Mouse (Mus musculus): ENCODE measurements around the gene Bdkrb1. TPM values are rescaled to one million over a fixed set of nuclear protein-coding genes. Genes with fewer than 3 reads are reported as not detected.

Bdkrb1 gene
- polyA plus RNA-seq, 1 experiment from 2014 or later, result not detected

- no peak overlapping the region for H3K4me2 ChIP-seq (ENCODE audit: low read length)
- 96% methylated on average over 23 of the region's 23 CpGs for WGBS
These were observed 10.5 kb upstream of the Bdkrb1 start for GRCm38 (mm10) chr12:105592361-105592761.

GRCm38 (mm10) chr12:105593471-105593870 is 9.4 kb upstream of the Bdkrb1 start:
- H3K9me3 ChIP-seq (ENCODE audit: control insufficient read depth, low read length), result no peaks in the 10 kb centered on the region
- H3K4me1 ChIP-seq (replicated peaks; ENCODE audit: control insufficient read depth, insufficient read depth, low read length), result no peaks in the 10 kb centered on the region
- 63% methylated on average over 4 of the region's 4 CpGs for WGBS
- H3K27ac ChIP-seq (ENCODE audit: low read length), result no peak overlapping the region
- H3K4me3 ChIP-seq (replicated peaks; ENCODE audit: low read length), result no peak overlapping the region
- H3K36me3 ChIP-seq (ENCODE audit: control insufficient read depth, insufficient read depth), result no peaks in the 10 kb centered on the region
- no peak for ATAC-seq
- H3K4me2 ChIP-seq (ENCODE audit: low read length), result no peak overlapping the region
- H3K9ac ChIP-seq (replicated peaks; ENCODE audit: low read depth, low read length), result no peak overlapping the region
- H3K27me3 ChIP-seq (replicated peaks; ENCODE audit: control insufficient read depth, insufficient read depth, low read length), result no peaks in the 10 kb centered on the region

More at GRCm38 (mm10) chr12:105592361-105592761, 10.5 kb upstream of the Bdkrb1 start:
- Histone ChIP-seq H3K27ac (ENCODE audit: low read length) (no peak overlapping the region), H3K4me3 (replicated peaks; ENCODE audit: low read length) (no peak overlapping the region), H3K36me3 (ENCODE audit: control insufficient read depth, insufficient read depth) (no peaks in the 10 kb centered on the region), H3K4me1 (replicated peaks; ENCODE audit: control insufficient read depth, insufficient read depth, low read length) (no peaks in the 10 kb centered on the region), H3K9me3 (ENCODE audit: control insufficient read depth, low read length) (no peaks in the 10 kb centered on the region), H3K9ac (replicated peaks; ENCODE audit: low read depth, low read length) (no peak overlapping the region), H3K27me3 (replicated peaks; ENCODE audit: control insufficient read depth, insufficient read depth, low read length) (no peaks in the 10 kb centered on the region)
- ATAC-seq, result no peak

- 81% methylated on average over 8 of the region's 8 CpGs for WGBS
- Histone ChIP-seq H3K27me3 (replicated peaks; ENCODE audit: control insufficient read depth, insufficient read depth, low read length) (no peaks in the 10 kb centered on the region), H3K9ac (replicated peaks; ENCODE audit: low read depth, low read length) (no peak overlapping the region), H3K4me3 (replicated peaks; ENCODE audit: low read length) (no peak overlapping the region), H3K4me1 (replicated peaks; ENCODE audit: control insufficient read depth, insufficient read depth, low read length) (peaks cover 6% of the 10 kb centered on the region; the same call in 1 of the 2 replicates), H3K27ac (ENCODE audit: low read length) (no peak overlapping the region), H3K36me3 (ENCODE audit: control insufficient read depth, insufficient read depth) (no peaks in the 10 kb centered on the region), H3K9me3 (ENCODE audit: control insufficient read depth, low read length) (no peaks in the 10 kb centered on the region), H3K4me2 (ENCODE audit: low read length) (no peak overlapping the region)
- ATAC-seq, result no peak
These were observed 5.8 kb upstream of the Bdkrb1 start for GRCm38 (mm10) chr12:105597135-105597534.

GRCm38 (mm10) chr12:105598503-105598902 is 4.4 kb upstream of the Bdkrb1 start:
- Histone ChIP-seq H3K4me2 (ENCODE audit: low read length) (no peak overlapping the region), H3K9ac (replicated peaks; ENCODE audit: low read depth, low read length) (no peak overlapping the region), H3K27ac (ENCODE audit: low read length) (no peak overlapping the region), H3K4me1 (replicated peaks; ENCODE audit: control insufficient read depth, insufficient read depth, low read length) (peaks cover 6% of the 10 kb centered on the region; the same call in 1 of the 2 replicates), H3K4me3 (replicated peaks; ENCODE audit: low read length) (no peak overlapping the region), H3K36me3 (ENCODE audit: control insufficient read depth, insufficient read depth) (no peaks in the 10 kb centered on the region), H3K27me3 (replicated peaks; ENCODE audit: control insufficient read depth, insufficient read depth, low read length) (no peaks in the 10 kb centered on the region), H3K9me3 (ENCODE audit: control insufficient read depth, low read length) (no peaks in the 10 kb centered on the region)
- WGBS, result 88% methylated on average over 10 of the region's 10 CpGs
- ATAC-seq, result no peak

GRCm38 (mm10) chr12:105599098-105599497 is 3.8 kb upstream of the Bdkrb1 start:
- no peak overlapping the region for H3K27ac ChIP-seq (ENCODE audit: low read length)
- no peaks in the 10 kb centered on the region for H3K9me3 ChIP-seq (ENCODE audit: control insufficient read depth, low read length)
- no peak for ATAC-seq
- no peaks in the 10 kb centered on the region for H3K27me3 ChIP-seq (replicated peaks; ENCODE audit: control insufficient read depth, insufficient read depth, low read length)
- H3K4me1 ChIP-seq (replicated peaks; ENCODE audit: control insufficient read depth, insufficient read depth, low read length), result peaks cover 6% of the 10 kb centered on the region; the same call in 1 of the 2 replicates
- H3K4me3 ChIP-seq (replicated peaks; ENCODE audit: low read length), result no peak overlapping the region
- no peaks in the 10 kb centered on the region for H3K36me3 ChIP-seq (ENCODE audit: control insufficient read depth, insufficient read depth)
- H3K9ac ChIP-seq (replicated peaks; ENCODE audit: low read depth, low read length), result no peak overlapping the region
- H3K4me2 ChIP-seq (ENCODE audit: low read length), result no peak overlapping the region
- WGBS, result 63% methylated on average over 5 of the region's 5 CpGs

- no peak overlapping the region for H3K4me3 ChIP-seq (replicated peaks; ENCODE audit: low read length)
- 25% methylated on average over 6 of the region's 6 CpGs for WGBS
- H3K36me3 ChIP-seq (ENCODE audit: control insufficient read depth, insufficient read depth), result no peaks in the 10 kb centered on the region
- H3K27ac ChIP-seq (ENCODE audit: low read length), result no peak overlapping the region
- H3K4me1 ChIP-seq (replicated peaks; ENCODE audit: control insufficient read depth, insufficient read depth, low read length), result peaks cover 6% of the 10 kb centered on the region; the same call in 1 of the 2 replicates
- H3K9ac ChIP-seq (replicated peaks; ENCODE audit: low read depth, low read length), result no peak overlapping the region
- H3K27me3 ChIP-seq (replicated peaks; ENCODE audit: control insufficient read depth, insufficient read depth, low read length), result no peaks in the 10 kb centered on the region
- no peaks in the 10 kb centered on the region for H3K9me3 ChIP-seq (ENCODE audit: control insufficient read depth, low read length)
- ATAC-seq, result peak; percentile 31; the same call in 1 of the 2 replicates
- no peak overlapping the region for H3K4me2 ChIP-seq (ENCODE audit: low read length)
These were observed 1.3 kb upstream of the Bdkrb1 start for GRCm38 (mm10) chr12:105601586-105601985.

GRCm38 (mm10) chr12:105603904-105604303 is 1.0 kb downstream of the Bdkrb1 start:
- Histone ChIP-seq H3K9me3 (ENCODE audit: control insufficient read depth, low read length) (no peaks in the 10 kb centered on the region), H3K4me1 (replicated peaks; ENCODE audit: control insufficient read depth, insufficient read depth, low read length) (peaks cover 6% of the 10 kb centered on the region; the same call in 1 of the 2 replicates), H3K9ac (replicated peaks; ENCODE audit: low read depth, low read length) (no peak overlapping the region), H3K36me3 (ENCODE audit: control insufficient read depth, insufficient read depth) (no peaks in the 10 kb centered on the region), H3K27ac (ENCODE audit: low read length) (no peak overlapping the region), H3K4me3 (replicated peaks; ENCODE audit: low read length) (no peak overlapping the region), H3K27me3 (replicated peaks; ENCODE audit: control insufficient read depth, insufficient read depth, low read length) (no peaks in the 10 kb centered on the region), H3K4me2 (ENCODE audit: low read length) (no peak overlapping the region)
- 87% methylated on average over 11 of the region's 11 CpGs for WGBS
- ATAC-seq, result no peak

- no peak for ATAC-seq
These were observed 2.3 kb downstream of the Bdkrb1 start for GRCm38 (mm10) chr12:105605212-105605611.

GRCm38 (mm10) chr12:105606881-105607280 is 4.0 kb downstream of the Bdkrb1 start:
- no peak overlapping the region for H3K4me2 ChIP-seq (ENCODE audit: low read length)
- H3K36me3 ChIP-seq (ENCODE audit: control insufficient read depth, insufficient read depth), result no peaks in the 10 kb centered on the region
- no peak overlapping the region for H3K9ac ChIP-seq (replicated peaks; ENCODE audit: low read depth, low read length)
- no peak for ATAC-seq
- WGBS, result 88% methylated on average over 4 of the region's 4 CpGs
- H3K9me3 ChIP-seq (ENCODE audit: control insufficient read depth, low read length), result no peaks in the 10 kb centered on the region
- H3K4me1 ChIP-seq (replicated peaks; ENCODE audit: control insufficient read depth, insufficient read depth, low read length), result no peaks in the 10 kb centered on the region
- H3K27ac ChIP-seq (ENCODE audit: low read length), result no peak overlapping the region
- H3K4me3 ChIP-seq (replicated peaks; ENCODE audit: low read length), result no peak overlapping the region
- H3K27me3 ChIP-seq (replicated peaks; ENCODE audit: control insufficient read depth, insufficient read depth, low read length), result no peaks in the 10 kb centered on the region

More at GRCm38 (mm10) chr12:105605212-105605611, 2.3 kb downstream of the Bdkrb1 start:
- H3K4me3 ChIP-seq (replicated peaks; ENCODE audit: low read length), result no peak overlapping the region
- no peak overlapping the region for H3K4me2 ChIP-seq (ENCODE audit: low read length)
- WGBS, result 10% methylated on average over 8 of the region's 8 CpGs
- H3K36me3 ChIP-seq (ENCODE audit: control insufficient read depth, insufficient read depth), result no peaks in the 10 kb centered on the region
- H3K9ac ChIP-seq (replicated peaks; ENCODE audit: low read depth, low read length), result no peak overlapping the region
- no peaks in the 10 kb centered on the region for H3K27me3 ChIP-seq (replicated peaks; ENCODE audit: control insufficient read depth, insufficient read depth, low read length)
- no peaks in the 10 kb centered on the region for H3K9me3 ChIP-seq (ENCODE audit: control insufficient read depth, low read length)
- no peak overlapping the region for H3K27ac ChIP-seq (ENCODE audit: low read length)
- H3K4me1 ChIP-seq (replicated peaks; ENCODE audit: control insufficient read depth, insufficient read depth, low read length), result peaks cover 6% of the 10 kb centered on the region; the same call in 1 of the 2 replicates

- no peak for ATAC-seq
- H3K27me3 ChIP-seq (replicated peaks; ENCODE audit: control insufficient read depth, insufficient read depth, low read length), result no peaks in the 10 kb centered on the region
- 95% methylated on average over 2 of the region's 2 CpGs for WGBS
These were observed 8.2 kb downstream of the Bdkrb1 start for GRCm38 (mm10) chr12:105611045-105611444.

More at GRCm38 (mm10) chr12:105611045-105611444, 8.2 kb downstream of the Bdkrb1 start:
- Histone ChIP-seq H3K36me3 (ENCODE audit: control insufficient read depth, insufficient read depth) (peaks cover 5% of the 10 kb centered on the region; the same call in 1 of the 2 replicates), H3K4me1 (replicated peaks; ENCODE audit: control insufficient read depth, insufficient read depth, low read length) (no peaks in the 10 kb centered on the region), H3K9me3 (ENCODE audit: control insufficient read depth, low read length) (no peaks in the 10 kb centered on the region), H3K4me2 (ENCODE audit: low read length) (no peak overlapping the region), H3K9ac (replicated peaks; ENCODE audit: low read depth, low read length) (no peak overlapping the region), H3K27ac (ENCODE audit: low read length) (no peak overlapping the region), H3K4me3 (replicated peaks; ENCODE audit: low read length) (no peak overlapping the region)

Measured in forebrain, embryonic 16.5 days (tissue).